Mouse (Mus musculus): ENCODE data around the gene Trp53rka. TPM values are rescaled to one million over a fixed set of nuclear protein-coding genes. Genes with fewer than 3 reads are reported as not detected.
"Not testable (repeated sequence)": the region's sequence is repeated elsewhere in the genome, so short reads cannot be mapped to it uniquely, and the experiment has no call there.

Trp53rka gene
- polyA plus RNA-seq (2012; rRNA removed), result 24.6 and 27.4 TPM in 2 replicates

DNA sequence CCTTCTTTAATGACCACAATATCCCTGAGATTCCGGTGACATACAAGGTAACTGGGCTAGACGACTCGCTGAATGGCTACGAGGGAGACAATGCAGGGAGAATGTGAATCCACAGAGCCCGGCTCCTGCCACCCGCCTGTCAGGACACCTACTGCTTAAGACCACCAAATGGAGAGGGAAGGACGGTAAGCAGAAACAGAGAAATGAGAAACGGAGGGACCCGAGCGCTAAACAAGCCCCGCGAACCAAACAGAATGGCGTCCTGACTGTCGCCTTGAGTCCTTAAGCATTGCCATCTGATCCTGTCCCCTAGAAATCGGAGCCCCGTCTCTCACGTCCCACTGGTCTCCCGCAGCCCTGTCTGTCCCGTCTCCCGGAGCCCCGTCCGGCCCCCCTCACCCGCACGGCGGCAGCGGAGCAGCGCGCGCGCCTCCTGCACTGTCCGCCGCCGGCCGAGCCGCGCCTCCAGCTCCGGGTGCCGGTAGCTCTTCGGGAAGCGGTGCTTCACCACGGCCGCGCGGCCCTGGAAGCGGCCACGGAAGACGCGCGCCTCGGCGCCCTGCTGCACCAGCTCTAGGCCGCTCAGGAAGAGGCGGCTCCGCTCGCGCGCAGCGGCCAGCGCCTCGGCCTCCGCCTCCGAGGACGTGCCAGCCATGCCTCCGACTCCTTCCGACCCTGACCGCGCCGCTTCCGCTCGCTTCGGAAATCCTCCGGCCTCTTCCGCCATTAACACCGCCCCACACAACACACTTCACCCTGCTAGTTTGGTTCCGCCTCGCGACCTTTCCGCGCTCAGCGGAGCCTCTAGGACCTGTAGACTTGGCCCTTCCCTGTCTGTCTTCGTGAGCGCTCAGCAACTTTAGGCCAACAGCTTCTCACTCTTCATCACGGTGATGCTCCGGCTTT lies at the start of gene Trp53rka:
Trp53rka (minus strand) TSS at position 677 of the 906 bp plus-strand sequence.
- DNase-seq (ENCODE audit: extremely low spot score in 1 of 2, low spot score in 1 of 2), result peak; percentile 51 to 86

- DNase-seq (ENCODE audit: extremely low spot score in 1 of 2, low spot score in 1 of 2), result no peak
These were observed 47.9 kb upstream of the Trp53rka start for GRCm38 (mm10) chr2:165540975-165541374.

GRCm38 (mm10) chr2:165533789-165534188 lies 40.7 kb upstream of the Trp53rka start:
- DNase-seq (ENCODE audit: extremely low spot score in 1 of 2, low spot score in 1 of 2), result no peak

DNA sequence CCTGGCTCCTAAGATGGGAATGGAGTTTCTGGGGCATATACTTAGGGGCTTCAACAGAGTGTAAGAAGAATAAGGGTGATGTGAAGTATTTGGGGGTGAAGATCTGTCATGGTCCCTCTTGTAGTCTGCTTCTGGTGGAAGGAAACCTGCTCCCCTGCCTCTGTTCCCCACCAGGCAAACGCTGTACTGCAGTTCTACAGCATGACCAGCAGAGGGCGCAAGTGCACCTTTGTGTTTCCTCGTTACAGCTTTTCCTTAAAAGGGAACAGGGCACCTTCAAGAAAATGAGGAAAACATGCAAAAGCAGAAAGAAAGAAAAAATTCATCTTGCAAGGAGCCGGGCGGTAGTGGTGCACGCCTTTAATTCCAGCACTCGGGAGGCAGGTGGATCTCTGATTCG lies 36.0 kb upstream of the Trp53rka start:
- DNase-seq (ENCODE audit: extremely low spot score in 1 of 2, low spot score in 1 of 2), result peak in 1 of 2 experiments; percentile 77

DNA sequence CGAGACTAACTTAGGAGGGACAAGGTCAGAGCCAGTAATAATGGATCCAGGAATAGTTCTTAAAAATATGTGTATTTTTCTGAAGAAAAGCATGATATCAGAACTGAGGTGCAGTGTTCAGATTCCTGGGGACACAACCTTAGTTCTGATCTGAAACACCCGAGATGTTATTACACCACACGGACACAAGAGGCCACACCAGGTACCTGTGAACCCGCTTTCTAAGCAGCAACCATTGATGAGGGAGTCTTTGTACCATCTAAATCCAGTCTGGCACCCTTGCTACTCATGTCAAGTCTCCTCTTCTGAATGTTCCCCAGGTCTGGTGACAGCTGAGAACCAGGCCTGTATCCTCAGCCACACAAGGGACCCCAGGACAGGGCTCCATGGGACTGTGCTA lies 32.5 kb upstream of the Trp53rka start:
- DNase-seq (ENCODE audit: extremely low spot score in 1 of 2, low spot score in 1 of 2), result peak in 1 of 2 experiments; percentile 47

- no peak for DNase-seq (ENCODE audit: extremely low spot score in 1 of 2, low spot score in 1 of 2)
These were observed 22.1 kb upstream of the Trp53rka start for GRCm38 (mm10) chr2:165515178-165515728.

- no peak for DNase-seq (ENCODE audit: extremely low spot score in 1 of 2, low spot score in 1 of 2)
These were observed 19.9 kb upstream of the Trp53rka start for GRCm38 (mm10) chr2:165512870-165513600.

DNA sequence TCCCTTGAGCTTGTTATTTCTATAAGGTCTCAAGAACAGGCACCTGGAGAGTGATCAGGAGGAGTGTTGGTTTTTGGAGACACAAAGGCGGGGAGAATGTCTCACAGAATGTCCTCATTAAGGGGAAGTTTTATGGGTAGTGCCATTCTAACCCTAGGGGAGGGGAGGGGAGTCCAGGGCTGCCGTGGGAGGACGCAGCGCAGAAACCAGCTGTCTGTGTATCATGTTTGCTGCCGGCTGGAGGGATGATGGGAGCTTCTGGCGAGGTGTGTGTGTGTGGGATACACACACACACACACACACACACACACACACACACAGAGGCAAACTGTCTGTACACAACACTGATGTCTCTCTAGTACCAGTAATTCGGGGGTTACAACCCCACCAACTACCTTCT lies 19.3 kb upstream of the Trp53rka start:
- no peak for DNase-seq (ENCODE audit: extremely low spot score in 1 of 2, low spot score in 1 of 2)

- DNase-seq (ENCODE audit: extremely low spot score in 1 of 2, low spot score in 1 of 2), result not testable (repeated sequence)
These were observed 18.4 kb upstream of the Trp53rka start for GRCm38 (mm10) chr2:165511530-165511929.

DNA sequence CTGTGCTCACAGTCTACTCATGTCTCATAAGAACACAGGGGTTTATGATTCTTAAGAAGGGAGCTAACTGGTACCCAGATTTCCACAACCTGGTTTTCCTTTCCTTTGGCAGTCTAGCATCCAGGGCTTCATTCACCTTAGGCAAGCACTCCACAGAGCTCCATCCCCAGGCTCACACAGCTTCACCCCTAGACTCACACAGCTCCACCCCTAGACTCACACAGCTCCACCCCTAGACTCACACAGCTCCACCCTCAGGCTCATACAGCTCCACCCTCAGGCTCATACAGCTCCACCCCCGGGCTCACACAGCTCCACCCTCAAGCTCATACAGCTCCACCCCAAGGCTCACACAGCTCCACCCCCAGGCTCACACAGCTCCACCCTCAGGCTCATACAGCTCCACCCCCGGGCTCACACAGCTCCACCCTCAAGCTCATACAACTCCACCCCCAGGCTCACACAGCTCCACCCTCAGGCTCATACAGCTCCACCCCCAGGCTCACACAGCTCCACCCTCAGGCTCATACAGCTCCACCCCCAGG lies 17.9 kb upstream of the Trp53rka start:
- not testable (repeated sequence) for DNase-seq (ENCODE audit: extremely low spot score in 1 of 2, low spot score in 1 of 2)

GRCm38 (mm10) chr2:165510466-165510865 lies 17.3 kb upstream of the Trp53rka start:
- DNase-seq (ENCODE audit: extremely low spot score in 1 of 2, low spot score in 1 of 2), result peak; percentile 55 to 73

DNA sequence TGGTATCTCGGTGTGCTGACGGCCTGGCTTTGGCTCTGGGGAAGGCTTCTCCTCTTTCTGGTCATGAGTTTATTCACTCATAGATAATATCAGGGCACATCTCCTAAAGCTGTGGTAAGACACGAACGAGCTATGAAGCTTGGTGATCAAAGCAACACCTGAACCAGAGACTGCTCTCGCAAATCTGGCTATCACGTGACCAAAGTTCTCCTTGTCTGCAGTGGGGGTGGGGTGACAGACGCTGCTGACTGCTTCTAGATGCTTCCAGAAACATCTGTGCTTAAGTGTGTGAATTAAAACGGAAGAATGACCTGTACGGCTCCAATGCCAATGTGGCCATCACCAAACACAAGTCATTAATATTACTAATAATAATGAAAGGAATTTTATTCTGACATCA lies 16.6 kb upstream of the Trp53rka start:
- no peak for DNase-seq (ENCODE audit: extremely low spot score in 1 of 2, low spot score in 1 of 2)

DNA sequence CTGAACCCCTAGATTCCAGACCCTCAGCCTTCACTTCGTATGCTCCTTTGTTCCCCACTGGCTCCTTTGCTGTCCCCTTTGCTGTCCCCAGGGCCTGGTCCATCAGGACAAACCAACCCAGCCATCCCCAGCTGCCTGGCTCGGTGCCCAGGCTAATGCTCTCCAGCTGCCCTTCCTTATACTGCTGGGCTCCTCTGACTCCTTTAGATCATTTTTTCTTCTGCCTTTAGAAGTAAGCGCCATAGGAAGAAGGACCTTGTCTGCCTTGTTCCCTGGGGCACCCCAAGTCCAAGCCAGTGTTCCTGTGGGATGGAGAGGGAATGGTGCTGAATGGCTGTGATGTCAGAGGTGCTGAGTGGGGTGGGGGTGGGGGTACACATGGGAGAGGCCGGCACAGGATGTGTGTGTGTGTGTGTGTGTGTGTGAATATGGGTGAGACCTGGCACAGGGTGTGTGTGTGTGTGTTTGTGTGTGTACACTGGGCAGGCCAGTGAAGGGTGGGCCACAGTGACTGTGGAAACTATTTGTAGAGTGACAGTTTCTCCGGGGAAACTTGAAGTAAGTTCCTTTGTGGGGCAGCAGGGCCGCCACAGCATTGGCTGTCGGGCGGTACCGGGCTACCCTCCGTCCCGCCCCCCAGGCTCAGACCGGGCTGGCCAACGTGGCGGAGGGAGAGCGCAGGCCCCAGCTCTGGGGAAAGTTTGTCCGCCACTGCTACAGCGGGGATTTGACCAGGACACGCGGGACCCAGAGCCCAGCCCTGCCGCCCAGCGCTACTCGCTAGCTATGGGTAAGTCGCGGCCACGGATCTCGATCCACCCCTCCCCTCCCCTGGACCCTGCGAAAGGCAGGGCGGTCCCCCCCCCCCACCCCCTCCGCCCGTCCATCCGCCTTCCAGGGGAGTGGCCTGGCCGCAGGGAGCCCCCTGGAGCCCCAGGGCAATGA lies 10.4 kb upstream of the Trp53rka start, which contains the start of gene Slc2a10:
Slc2a10 (plus strand) TSS at position 529 of the 945 bp plus-strand sequence.
- DNase-seq (ENCODE audit: extremely low spot score in 1 of 2, low spot score in 1 of 2), result no peak

DNA sequence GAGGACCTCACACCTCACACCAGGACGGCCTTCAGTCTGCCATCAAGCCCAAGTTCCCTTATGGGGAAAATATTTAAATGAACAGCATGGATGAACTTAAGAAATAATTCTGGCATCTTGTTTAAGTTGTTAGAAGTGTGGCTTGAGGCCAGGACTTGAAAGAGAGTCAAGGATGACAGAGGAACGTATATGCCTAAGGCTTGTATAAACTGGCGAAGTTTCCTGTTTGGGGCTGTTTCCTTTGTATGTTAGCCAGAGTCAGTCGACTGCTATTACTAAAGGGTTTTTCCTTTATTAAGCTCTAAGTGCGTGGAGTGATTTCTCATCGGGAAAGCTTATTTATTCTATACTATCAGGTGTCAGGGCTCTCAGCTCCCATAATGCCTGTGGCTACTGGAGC lies 5.7 kb upstream of the Trp53rka start:
- no peak for DNase-seq (ENCODE audit: extremely low spot score in 1 of 2, low spot score in 1 of 2)

GRCm38 (mm10) chr2:165497706-165498275 lies 4.7 kb upstream of the Trp53rka start:
- DNase-seq (ENCODE audit: extremely low spot score in 1 of 2, low spot score in 1 of 2), result no peak

DNA sequence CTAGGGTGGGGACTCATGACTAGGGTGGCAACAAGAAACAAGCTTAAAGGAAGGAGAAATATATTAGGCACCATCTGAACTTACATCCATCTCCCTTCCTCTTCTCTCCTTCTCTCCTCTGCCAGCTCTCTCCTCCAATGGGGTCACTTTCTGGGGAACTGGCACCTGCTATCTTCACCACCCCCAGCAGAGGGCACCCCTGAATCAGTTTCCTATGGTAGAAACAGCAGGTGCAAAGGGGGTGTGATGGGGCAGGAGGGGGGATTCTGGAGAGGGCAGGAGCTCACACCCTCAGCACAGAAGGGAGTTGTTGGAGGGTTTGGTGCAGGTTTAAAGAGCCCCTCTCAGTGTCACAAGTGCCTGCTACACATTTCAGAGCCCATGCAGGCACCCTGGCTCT lies 3.1 kb upstream of the Trp53rka start:
- peak in 1 of 2 experiments; percentile 84 for DNase-seq (ENCODE audit: extremely low spot score in 1 of 2, low spot score in 1 of 2)

DNA sequence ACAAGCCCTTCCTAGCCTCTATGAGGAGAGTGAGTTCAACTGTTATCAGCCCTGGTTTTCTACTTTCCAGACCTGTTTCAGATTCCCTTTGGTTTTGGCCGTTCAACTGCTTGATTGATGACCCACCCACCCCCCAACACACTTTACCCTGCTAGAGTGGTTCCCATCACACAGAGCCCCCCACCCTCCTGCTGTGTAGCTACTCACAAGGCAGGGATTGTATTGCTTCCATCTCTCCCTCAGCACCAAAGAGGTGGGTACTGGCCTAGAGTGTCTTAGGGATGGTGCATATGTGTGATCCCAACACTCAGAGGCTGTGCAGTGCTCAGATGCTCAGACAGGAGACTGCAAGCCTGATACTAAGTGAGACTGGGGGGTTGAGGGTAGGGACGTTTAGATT lies 1.4 kb upstream of the Trp53rka start:
- DNase-seq (ENCODE audit: extremely low spot score in 1 of 2, low spot score in 1 of 2), result no peak

GRCm38 (mm10) chr2:165493587-165494210 lies 575 bp upstream of the Trp53rka start:
- DNase-seq (ENCODE audit: extremely low spot score in 1 of 2, low spot score in 1 of 2), result peak; percentile 60 to 72

Measured in frontal cortex, adult 2 months (tissue).